Mouse (Mus musculus) thymus, adult 2 months (tissue): ENCODE results near the gene Hist1h2bj.

Source experiments
- CTCF ChIP-seq: fragments of 200-500 bp; IDR thresholded peaks from 2 replicates; pipeline ENCODE4 v1.5.1; 2012; ENCODE audit warnings: mild to moderate bottlenecking, control low read depth, low read length, moderate library complexity, borderline replicate concordance; ENCODE audit not compliant: control insufficient read depth, poor library complexity, insufficient read depth; ENCODE audit errors: extremely low read depth
- POLR2A ChIP-seq: fragments of 200-500 bp; IDR thresholded peaks from 2 replicates; pipeline ENCODE4 v1.6.1; 2012; ENCODE audit warnings: mild to moderate bottlenecking, low read length, control low read depth, moderate library complexity; ENCODE audit not compliant: control insufficient read depth, poor library complexity, insufficient read depth; ENCODE audit errors: extremely low read depth

- TF ChIP-seq POLR2A = no peak
- TF ChIP-seq CTCF = no peak
Measured at GRCm38 (mm10) chr13:22034443-22035266, 8.4 kb upstream of the Hist1h2bj start.
